Mouse (Mus musculus) heart, adult 11 months (tissue): ENCODE data around the gene B3gnt2.

Source experiments
- DNase-seq: peaks from one replicate; pipeline ENCODE4 v3.0.0; 2022

B3gnt2 gene

DNA sequence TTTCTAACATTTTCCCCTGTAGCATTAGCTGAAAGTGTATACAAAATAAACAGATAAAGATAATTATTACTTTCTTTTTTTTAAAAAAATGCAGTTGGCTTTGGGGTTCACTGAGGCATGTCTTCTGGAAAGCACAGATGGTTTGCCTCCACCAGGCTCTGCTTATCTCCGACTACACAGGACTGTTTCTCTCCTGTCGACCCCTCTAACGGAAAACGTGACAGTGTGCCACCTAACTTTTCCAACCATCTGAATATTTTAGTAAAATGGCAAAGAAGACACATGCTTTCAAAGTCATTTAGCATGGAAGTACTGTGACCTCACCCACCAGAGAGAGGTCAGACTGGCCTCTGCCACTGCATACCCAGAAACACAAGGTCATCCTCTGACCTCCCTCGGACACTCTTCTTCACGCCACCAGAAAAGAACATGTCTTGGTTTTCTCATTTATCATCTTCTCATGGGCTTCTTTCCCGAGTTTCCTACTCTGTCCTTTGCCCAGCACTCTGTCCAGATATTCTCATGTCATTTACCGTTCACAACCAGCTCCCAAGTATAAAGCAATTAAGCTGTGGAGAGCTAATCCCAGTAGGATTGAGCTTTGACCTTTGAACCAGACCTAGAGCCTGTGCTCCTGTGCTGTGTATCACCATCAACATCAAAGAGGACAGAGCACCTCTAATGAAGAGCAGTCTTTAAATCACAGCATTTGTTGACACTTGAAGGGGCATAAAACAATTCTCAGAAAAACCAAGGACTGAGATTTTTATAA lies 13.6 kb downstream of the B3gnt2 start:
- peak; percentile 77 for DNase-seq

DNA sequence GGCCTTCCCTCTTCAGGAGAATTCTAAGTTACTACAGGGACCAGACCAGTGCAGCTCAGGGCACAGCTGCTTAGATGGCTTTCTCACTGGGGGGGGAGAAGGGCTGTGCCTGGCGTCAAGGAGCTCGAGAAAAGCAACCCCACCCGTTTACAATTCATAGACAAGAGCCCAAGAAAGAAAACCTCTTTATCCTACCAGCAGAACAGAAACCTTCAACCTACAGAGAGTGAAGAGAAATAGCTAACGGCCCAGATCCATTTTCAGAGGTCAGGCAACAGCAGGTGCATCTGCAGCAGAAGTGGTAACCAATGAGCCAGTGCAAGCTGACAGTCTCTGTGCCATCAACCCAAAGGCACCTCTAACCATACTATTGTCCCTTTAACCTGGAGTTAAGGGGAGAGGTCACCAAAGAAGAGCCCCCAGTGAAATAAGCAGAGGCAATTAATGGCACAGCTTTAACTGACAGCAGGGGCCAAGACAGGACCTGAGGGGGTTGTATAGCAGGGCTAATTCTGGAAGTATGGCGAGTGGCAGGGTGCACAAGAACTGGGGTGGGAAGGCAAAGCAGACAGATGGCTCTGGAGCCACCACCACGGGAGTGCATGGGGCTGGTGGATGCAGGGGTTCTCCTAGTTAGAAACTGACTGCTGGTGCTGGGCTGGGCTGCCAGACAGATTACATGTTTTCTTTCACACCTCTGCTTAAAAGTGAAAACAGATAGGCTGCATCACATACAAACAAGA lies 14.5 kb downstream of the B3gnt2 start:
- DNase-seq: peak; percentile 88

DNA sequence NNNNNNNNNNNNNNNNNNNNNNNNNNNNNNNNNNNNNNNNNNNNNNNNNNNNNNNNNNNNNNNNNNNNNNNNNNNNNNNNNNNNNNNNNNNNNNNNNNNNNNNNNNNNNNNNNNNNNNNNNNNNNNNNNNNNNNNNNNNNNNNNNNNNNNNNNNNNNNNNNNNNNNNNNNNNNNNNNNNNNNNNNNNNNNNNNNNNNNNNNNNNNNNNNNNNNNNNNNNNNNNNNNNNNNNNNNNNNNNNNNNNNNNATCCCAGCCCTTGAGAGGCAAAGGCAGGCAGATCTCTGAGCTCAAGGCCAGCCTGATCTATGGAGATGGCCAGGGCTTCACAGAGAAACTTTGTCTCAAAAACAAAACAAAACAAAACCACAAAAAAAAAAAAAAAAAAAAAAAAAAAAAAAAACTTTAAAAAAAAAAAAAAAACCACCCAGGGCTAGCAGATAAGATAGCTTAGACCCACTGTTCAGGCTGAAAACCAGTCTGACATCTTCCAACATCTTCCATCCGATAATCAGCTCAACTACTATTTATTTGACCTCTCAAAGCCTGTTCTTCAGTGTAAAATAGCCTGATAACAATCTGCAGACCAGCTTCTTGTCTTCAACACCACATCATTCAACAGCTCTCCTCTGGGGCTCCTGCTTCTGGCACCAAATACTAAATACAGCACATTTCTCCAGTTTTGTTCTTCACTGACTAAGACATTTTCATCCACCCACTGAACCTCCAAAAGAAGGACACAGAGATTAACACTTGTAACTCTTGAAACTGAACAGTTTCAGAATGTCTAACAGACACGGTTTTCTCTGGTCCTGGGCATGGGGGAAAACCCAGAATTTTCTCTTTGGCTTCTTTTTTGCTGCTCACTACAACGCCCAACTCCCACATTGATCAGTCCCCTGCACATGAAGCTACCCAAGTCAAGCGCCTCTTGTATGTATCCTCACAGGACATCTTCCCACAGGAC lies 15.7 kb downstream of the B3gnt2 start:
- no peak for DNase-seq

DNA sequence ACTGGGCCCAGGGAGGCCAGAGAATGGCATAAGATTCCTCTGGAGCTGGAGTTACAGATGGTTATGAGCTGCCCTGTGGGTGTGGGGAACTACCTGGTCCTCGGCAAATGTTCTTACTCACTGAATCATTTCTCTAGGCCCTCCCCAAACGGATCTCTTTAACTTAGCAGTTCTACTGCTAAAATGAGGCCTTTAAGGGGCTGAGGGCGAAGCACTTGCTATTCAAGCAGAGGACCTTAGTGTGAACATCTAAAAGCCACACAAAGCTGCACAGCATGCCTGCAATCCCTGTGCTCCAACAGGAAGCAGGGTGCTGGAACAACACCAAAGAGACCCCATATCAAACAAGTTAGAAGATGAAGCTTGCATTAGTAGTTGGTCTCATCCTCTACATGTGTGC lies 21.3 kb downstream of the B3gnt2 start:
- no peak for DNase-seq

DNA sequence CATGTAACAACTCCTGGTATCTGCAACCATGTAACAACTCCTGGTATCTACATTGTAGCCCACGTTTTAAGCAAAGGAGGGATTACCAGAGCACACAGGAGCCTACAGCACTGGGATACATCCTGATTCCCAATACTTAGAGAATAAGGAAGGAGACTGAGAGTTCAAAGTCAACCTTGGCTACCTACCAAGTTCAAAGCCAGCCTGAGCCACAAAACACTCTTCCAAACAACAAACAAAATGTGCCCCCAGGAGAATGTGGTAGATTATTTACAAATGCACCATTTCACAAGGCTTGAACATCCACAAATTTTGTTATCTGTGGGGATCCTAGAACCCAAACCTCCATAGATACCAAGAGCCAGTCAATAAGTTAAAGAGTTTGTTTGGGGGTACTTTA lies 22.4 kb downstream of the B3gnt2 start:
- no peak for DNase-seq

DNA sequence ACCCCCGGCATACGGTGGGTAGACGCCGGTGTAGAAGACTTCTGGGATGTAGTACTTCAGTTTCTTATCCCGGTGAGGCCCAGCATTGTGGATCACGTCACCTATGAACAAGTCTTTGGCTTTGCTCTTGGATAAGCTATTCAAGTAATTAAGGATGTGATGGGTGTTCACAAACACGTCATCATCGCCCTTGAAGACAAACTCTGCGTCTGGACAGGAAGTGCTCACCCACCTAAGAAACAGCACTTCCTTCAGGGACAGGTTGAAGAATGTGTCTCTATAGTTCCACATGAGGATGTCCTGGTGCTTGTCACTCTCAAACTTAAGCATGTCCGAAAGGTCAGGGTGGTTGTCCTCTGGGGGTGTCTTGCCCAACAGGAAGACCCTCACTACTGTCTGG lies 24.5 kb downstream of the B3gnt2 start:
- DNase-seq: no peak

DNA sequence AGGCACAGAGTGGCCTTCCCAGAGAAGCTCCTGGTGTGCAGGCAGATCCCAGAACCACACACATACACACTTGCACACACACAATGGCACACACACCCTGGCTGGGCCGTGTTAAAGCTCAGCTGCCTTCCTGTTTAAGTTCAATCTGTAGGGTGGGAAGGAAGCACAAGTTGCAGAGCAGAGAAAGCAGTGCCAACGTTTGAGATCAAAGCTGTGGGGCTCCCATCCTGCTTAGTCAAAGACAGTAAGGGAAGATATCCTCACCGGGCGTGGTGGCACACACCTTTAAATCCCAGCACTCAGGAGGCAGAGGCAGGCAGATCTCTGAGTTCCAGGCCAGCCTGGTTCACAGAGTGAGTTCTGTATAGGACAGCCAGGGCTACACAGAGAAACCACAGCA lies 28.2 kb downstream of the B3gnt2 start:
- DNase-seq: peak; percentile 54

DNA sequence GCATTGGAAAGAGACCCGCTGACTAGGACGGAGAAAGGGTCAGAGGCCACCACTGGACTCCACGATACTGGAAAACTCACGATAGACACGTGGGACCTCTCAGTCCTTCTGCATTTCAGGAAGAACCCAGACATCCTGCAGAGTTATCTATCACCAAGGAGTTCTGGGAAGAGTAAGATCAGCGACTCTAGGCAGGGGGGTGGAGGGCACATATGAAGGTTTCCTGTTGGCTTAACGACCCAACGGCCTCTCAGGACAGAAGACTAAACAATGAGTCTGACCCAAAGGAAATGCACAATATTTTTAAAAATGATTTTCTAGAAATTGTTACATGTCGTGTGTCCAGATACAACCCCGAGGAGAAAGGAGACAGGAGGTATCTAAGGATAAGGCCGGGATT lies 28.8 kb downstream of the B3gnt2 start:
- peak; percentile 53 for DNase-seq

DNA sequence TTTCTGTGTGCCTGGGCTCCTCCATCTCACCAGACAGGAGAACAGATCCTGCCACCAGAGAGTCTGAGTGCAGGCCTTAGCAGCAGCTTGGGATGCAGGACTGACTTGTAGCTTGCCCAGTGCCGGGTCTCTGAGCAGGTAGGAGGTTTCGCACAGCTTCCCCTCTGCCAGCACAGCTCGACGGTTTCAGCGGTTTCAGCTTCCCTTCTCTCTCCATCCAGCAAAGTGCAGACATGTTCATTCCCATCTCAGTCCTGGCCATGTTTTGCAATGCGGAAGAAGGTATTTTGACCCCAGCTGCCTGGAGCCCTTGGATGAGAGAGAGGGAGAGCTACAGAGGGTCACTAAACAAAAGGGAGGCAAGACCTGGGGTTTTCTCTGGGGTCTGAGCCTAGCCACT lies 30.1 kb downstream of the B3gnt2 start:
- no peak for DNase-seq

DNA sequence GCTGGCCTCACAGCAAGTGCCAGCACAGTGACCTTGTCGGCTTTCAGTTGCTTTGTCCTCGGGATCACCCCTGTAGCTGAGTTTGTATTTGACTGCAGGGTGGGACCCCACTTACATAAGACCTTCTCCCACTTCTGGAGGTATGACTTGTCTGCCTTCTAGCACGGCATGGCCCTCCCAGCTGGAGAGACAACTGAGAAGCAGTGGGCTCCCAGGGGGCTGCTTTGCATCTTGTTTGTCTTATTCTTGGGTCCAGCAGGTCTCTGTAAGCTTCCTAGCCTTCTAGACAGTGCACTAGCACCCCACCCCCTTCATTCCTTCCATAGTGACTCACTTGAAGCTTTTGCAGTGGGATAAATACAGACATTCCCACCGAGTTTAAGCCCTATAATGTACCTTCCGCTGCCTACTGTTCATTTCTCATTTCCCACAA lies 30.6 kb downstream of the B3gnt2 start:
- no peak for DNase-seq

DNA sequence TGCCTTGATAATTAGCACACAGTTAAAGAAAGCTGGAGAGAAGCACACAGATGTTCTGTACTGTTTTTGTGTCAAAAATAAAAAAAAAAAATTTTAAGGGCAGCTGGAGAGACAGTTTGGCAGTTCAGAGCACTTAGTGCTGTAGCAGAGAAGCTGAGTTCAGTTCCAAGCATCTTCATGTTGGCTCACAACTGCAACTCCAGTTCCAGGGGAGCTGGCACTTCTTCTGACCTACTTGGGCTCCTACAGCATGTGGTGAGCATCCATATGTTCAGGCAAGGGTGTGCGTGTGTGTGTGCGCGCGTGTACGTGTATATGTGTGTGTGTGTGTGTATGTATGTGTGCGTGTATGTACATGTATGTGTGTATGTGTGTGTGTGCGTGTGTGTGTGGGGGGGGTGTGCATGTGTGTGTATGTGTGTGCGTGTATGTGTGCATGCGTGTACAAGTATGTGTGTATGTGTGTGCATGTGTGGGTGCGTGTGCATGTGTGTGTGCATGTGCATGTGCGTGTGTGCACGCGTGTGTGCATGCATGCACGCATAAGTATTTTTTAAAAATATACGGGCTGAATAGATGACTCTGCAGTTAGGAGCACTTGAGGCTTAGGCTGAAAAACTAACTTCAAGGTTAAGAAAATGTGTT lies 31.7 kb downstream of the B3gnt2 start:
- DNase-seq: no peak

DNA sequence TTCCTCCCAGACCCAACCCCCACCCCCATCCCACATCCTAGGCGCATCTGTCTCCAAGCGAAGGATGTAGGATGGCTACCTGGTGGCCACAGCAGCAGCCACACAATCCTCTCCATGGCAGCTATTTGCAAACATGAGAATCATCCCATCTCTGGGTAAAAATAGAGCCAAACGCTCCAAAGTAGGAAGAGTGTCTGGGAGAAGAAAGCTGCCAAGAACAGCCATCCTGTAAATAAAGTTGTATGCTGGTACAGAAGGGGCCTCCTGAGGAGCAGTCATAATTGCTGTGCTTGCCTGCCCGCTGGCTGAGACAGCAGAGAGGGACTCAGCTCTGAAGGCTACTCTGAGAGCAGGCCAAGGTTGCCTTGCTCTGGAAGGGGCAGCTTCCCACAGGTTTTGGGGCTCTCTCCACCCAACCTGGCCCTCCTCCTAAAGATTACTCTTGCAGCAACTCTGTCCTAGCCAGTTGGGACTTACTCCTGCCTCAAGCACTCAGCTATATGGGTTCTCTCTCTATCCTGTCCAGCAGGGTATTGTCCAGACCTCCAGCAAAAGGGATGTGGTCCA lies 33.2 kb downstream of the B3gnt2 start:
- DNase-seq: no peak

DNA sequence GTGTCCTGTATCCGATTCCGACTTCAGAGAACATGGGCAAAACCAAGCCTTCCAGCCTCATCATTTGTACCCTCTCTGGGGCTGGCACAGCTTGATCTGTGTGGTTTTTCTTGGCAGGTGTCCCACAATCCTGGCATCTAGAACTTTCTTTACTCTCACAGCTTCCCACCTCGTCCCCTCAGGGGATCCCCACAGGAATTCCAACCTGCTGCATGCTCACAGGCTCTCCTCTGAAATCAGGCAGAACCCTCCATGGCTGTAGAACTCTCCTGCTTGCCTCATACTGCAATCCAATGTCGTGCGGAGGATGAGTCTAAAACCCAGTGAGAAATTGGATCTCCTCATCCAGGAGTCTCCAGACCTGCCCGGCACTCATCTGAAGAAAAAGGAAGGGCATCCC lies 34.1 kb downstream of the B3gnt2 start:
- DNase-seq: no peak

DNA sequence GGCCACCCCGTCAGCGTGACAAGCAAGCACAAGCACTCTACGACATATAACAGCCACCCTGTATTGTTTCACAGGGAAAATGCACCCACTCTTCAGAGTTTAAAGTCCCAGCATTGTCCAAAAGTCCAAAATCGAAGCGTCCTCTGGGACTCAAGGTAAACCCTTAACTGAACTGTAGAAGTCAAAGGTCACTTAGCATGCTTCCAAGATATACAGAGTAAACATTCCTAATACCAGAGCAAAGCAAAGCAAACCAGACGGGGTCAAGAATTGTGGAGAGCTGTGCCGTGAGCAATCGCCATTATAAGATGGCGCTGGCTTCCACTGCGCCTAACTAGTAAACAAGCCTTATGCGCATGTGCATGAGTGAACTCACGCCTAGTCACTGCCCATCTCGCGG lies 34.7 kb downstream of the B3gnt2 start:
- no peak for DNase-seq

DNA sequence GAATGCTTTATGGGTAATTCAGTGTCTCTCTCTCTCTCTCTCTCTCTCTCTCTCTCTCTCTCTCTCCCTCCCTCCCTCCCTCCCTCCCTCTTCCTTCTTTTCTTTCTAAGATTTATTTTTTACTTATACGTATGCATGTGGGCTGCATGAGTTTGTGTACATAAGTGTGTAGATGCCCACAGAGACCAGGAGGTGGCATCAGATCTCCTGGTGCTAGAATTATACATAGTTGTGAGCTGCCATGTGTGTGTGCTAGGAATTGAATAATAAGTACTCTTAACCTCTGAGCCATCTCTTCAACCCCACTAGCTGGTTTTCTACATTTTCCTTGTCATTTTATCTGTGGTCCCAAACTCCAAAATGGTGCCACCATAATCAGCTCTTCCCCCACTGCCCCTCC lies 35.2 kb downstream of the B3gnt2 start:
- DNase-seq: no peak

DNA sequence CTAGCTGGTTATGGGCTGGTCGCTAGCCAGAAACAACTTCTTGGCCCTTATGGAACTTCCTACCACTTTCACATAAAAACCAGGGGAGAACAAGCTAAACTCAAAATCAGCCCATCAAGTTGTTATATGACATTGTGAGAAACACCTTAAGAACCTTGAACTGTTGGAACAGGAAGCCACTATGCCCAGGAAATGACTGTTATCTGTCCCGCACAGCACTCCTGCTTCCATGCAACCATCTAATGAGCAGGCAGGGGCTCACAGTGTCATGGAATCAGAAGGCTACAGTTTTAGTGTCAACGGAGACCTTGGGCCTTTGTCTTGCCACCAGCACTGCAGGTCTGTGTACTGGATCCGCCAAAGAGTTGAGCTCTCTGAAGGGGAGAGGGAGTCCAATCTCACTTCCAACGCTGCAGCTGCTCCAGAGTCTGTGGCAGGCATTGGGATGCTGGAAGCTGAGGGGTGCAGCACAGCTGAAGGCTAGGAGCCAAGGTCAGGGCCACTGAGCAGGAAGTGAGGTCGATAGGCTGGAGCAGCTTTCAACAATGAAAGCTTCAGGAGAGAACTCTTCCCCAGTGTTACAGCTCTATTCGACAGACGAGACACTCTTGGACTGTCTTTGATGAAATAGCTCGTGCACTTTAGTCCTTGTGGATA lies 36.6 kb downstream of the B3gnt2 start:
- peak; percentile 95 for DNase-seq

DNA sequence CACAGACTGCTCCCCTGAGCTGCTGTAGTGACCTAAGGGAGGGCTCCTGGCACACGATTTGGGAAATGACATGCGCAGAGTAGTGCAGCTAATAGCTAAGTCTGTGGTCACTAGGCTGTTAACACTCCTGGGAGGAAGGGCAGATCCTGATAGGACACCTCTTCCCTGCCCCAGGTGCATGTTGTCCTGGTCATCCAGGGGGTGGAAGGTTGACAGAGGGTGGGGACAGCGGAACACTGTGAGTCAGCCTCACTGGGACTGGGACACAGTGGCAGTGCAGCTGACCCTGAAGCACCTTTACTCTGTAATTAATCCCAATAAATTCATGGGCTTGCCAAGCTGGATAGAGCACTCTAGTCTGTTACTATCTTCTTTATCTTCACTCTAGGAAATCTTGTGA lies 39.5 kb downstream of the B3gnt2 start:
- DNase-seq: no peak

DNA sequence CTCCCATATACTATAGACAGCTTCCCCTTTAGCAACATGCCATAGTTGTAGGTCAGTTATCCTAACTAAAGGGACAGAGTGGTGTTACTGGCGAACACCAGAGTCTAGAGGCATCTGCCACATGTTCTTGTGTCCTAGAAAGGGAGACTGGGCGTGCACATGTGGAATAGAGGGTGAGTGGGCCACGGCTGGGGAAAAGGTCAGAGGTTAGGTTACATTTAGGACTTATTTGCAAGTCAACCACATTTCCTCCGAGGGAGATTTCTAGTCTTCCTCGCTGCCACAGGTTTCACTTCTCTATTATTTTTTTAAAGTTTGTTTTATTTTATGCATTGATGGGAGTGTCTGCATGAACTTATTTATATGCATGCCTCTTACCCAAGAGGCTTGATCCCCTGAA lies 42.4 kb downstream of the B3gnt2 start:
- DNase-seq: peak; percentile 91

DNA sequence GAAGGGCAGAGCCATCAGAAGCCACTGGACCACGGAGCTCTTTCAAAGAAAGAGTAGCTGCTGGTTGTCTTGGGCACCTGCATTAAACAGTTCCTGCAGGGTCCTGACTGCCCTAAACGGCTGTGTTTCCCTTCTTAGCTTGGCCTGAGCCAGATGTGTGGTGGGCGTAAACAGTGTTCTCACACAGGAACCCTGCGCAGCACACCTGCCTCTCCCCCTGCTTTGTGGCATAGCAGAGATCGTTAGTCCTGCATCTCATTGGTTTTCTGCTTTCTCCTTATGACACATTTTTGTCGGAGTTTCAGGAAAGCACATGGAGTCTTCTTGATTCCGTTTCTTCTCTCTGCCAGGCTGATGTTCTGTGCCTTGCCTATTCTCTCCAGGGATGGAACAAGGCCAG lies 44.9 kb downstream of the B3gnt2 start:
- no peak for DNase-seq

DNA sequence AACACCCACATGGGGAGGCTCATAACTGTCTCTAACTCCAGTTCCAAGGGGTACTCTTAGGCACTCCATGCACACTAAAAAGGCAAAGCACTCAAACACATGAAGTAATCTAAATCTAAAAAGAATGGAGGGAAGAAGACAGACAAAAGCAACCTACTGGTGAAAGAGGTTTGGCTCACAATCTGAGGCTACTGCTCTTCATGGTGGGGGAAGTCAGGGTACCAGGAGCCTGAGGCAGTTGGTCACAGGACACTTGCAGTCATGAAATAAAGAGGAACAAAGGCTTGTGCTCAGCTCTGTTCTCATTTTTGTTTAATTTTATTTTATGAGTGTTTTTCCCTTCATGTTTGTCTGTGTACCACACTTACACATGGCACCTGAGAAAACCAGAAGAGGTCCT lies 45.6 kb downstream of the B3gnt2 start:
- no peak for DNase-seq

DNA sequence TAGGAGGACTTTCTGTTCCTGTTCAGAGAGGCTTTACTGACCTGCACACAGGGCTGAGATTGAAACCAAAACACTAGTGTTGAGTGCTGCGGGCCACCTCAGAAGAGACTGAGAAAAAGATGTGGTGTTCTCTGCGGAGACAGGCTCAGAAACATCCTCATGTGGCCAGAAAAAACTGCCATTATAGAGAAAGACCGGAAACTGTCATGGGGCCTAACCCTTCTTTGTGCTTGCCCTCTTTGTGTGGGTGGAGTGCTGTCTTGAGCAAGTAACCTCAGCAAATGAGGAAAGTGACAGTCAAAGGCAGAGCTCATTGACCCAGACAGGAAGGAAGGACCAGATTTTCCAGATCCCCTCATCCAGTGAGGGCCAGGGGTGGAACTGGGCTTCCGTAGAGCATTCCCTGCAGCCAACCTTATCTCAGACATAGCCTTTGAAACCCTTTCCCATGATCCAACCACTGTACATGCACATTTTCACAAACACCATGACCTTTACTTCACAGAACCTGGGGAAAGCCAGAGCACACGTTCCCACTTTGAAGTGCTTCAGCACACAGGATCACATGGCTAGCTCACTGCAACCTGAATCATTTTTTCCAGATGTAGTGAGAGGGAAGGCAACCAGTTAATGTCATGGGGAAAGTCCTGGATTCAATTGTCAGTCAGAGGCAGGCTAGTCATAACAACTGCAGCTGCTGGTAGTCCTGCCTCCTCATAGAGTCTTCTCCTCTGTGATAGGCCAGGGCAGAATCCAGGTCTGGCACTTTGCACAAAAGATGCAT lies 46.6 kb downstream of the B3gnt2 start:
- peak; percentile 92 for DNase-seq
